Mouse (Mus musculus): ENCODE measurements around the gene Nrcam.
"Not testable (repeated sequence)": the region's sequence is repeated elsewhere in the genome, so short reads cannot be mapped to it uniquely, and the experiment has no call there.

The Nrcam gene

DNA sequence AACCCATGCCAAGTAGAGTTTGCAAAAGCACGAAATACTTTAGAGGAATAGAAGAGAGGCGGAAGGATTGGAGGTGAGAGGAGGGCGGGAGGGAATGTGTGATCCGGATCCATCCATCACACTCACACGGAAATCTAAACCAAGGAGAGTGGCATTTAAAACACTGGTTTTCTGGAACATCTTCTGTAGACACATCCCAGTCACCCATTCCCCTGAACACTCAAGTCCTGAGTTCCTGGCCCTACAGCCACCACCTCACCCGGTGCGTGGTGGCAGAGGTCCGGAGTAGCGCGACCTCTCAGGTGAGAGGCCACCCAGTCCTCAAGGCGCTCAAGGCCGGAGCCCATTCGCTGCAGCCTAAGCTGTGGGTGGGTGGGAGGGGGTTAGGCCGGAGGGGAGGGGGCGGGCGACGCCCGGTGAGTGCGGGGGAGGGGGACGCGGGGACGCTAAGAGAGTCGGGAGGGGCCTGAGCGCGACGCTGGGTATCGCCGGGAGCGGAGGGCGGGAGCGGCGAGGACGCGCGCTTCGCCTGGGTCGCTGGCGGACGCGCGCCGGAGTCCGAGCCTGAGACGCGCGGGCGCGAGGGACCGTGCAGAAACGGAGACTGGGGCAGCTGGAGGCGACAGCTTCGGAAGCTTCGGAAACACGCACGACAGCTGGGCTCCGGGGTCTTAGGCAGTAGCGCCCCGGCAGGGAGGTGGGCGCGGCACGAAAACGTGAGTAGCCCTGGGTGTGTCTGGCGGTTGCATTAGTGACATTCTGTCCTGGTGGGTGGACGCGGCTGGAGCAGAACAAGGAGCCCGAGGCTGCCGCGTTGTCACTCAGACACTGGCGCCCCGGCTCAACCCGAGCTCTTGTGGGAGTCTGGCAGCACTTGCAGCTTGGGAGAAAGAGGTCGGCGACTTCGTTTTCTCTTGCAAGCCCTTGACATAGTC lies at the start of gene Nrcam:
Gene Nrcam, plus strand, starts transcription at position 505 of the 935 bp plus-strand sequence.
- peak; percentile 74 for DNase-seq

DNA sequence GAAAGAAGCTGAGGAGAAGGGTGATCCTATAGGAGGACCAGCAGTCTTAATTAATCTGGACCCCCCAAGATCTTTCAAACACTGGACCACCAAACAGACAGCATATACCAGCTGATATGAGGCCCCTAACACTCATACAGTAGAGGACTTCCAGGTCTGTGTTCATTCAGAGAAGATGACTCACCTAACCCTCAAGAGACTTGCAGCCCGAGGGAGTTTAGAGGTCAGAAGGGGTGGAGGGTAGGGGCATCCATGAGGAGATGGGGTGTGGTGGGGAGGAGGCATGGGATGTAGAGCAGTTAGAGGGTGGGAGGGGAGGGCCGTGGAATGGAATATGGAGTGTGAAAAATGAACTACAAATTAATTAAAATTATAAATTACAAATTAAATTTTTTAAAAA lies 48.5 kb upstream of the Nrcam start:
- not testable (repeated sequence) for DNase-seq

DNA sequence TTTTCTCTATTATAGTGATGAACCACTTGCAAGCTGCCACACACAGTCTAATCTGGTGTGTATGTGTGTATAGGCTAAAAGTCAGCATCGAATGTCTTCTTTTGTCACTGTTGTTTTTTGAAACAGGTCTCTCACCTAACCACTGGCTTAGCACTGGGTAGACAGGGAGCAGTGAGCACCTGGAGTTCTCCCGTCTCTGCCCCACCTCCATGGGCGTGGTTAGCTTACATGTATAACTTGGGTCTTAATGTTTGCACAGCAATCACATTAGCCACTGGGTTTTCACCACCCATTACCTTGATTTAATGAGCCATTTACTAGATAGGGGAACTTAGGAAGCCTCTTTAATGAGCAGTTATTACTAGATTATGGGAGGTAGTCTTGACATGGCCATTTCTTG lies 47.2 kb upstream of the Nrcam start:
- no peak for DNase-seq

DNA sequence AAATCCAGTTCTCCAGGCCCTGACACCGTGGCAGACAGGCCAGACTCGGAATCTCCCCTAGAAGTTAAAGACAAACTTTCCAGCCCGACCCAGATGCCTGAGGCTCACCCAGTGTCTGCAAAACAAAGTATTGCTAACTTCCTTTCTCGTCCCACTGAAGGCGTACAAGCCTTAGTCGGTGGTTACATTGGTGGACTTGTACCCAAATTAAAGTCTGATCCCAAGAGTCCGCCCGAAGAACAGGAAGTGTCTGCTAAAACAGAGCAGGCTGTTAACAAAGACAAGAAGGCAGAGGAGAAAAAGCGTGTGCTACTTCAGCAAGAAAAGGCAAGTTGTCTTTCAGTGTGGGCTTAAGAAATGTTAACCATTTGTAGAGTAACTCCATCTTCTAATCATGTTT lies 45.3 kb upstream of the Nrcam start:
- DNase-seq, result no peak

DNA sequence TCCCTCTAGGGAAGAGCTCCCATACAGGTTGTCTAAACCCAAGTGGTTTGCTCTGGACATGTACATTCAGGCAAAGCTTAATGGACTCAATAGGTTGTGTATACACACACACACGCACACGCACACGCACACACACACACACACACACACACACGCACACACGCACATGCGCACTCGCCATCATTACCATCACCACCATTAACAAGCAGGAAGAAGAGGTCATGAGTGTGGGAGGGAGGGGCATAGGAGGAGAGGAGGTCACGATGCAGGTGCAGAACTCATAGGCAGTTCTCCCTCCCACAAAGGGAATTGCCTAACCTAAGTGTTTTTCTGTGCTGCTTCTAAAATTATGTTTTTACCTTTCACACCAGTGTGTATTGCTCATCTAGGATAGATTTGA lies 41.7 kb upstream of the Nrcam start:
- DNase-seq, result no peak

DNA sequence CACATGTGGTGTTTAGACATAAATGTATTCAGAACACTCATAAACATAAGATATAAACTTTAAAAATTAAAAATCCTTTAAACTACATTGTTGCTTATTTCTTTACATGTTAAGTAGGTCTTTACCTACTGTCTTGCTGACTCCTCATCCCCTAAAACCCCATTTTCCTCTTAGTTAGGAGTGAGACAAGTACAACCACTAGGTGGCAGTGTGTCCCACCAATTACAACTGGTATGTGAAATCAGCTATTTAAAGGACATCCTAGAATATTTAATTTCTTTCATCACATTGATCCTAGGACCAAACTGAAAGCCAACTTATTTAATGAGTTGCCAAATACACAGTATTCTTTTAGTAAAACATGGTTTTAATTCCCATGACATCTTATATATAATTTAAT lies 36.4 kb upstream of the Nrcam start:
- peak; percentile 72 for DNase-seq

DNA sequence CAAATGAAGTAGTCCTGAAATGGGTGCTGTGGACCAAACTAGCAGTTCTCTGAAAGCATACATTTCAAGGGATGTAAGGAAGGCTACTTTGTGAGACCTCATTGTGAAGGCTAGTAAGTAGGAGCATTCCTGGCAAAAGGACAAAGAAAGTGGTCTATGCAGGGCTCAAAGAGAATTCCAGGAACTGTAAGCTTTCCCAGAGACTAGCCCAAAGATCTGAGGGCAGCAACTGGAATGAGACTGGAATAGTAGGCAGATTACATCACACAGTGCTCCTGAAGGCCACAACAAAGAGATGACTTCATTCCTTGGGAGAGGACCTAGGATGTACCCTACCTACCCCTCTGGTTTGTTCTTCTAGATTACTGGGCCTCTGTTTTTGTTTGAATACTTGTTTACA lies 27.9 kb upstream of the Nrcam start:
- no peak for DNase-seq

DNA sequence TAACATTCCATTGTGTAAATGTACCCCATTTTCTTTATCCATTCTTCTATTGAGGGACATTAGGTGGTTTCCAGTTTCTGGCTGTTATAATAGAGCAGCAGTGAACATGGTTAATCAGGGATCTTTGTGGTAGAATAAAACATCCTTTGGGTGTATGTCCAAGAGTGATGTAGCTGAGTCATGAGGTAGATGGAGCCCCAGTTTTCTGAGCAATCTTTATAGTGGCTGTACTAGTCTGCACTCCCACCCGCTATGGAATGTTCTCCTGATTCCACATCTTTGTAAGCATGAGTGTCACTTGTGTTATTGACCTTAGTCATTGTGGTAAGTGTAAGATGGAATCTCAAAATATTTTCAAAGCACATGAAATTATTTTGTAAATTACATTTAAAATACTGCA lies 24.7 kb upstream of the Nrcam start:
- DNase-seq, result no peak

DNA sequence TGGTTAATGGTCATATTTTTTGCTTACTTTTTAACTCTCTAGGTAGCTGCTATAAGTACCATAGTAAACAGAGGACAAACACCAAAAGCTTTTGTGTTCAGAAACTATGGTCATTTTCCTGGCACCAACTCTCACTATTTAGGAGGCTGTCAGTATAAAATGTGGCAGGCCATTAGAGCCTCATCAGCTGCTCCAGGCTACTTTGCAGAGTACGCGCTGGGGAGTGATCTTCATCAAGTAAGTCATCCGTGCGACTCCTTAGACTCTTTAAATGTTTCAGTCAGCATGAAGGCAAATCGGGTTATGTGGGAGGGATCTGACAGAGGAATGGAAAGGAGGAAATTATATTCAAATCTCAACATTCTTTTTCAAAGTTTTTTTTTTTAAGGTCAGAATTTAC lies 23.8 kb upstream of the Nrcam start:
- DNase-seq, result no peak

DNA sequence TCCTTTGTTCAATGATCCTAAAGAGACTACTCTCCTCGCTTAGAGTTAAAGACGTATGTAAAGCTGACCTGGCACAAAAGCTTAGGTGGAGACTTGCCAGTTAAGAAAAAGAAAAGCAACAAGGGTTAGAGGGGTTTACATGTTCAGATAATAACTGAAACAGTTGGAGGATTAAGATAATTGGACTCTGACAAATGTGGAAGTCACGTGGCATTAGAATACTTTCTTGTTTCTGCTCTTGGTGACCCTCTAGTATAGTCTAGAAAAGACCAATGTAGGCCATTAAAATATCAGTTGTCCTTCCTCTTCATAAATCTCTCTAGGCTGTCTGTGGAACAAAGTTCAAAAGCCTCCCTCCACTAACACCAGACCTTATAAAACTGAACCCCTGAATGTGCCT lies 20.5 kb upstream of the Nrcam start:
- DNase-seq, result no peak

DNA sequence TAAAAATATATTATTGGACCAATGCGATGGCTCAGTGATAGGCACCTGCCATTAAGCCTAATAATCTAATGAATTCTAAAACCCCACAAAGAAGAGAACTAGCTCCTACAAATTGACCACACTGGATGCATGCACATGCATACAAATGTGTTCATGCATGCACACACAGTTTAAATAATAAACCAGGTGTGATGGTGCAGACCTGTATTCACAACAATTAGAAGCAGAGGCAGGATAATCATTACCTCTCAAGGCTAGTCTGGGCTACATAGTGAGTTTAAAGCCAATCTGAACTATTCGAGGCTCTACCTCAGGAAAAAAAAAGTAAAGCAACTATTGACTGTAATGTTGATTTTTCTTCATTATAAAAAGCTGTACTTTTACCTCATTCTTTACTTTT lies 13.5 kb upstream of the Nrcam start:
- no peak for DNase-seq

DNA sequence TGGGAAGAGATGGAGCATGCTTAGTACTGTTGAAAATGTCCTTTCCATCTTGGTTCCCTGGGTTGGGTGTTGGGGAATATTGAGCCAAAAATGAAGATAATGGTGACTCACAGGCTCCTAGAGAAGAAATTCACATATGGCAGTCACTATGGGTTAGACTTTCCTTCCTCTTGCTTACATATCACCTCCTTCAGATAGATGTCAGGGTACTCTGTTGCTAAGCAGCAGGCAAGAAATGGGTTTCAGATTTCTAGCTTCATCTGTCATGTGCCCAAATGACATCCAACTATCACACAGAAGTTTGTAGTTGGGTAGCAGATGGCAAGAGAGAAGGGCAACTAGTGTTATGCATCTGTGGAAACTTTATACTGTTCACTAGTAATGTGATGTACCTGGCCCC lies 3.6 kb upstream of the Nrcam start:
- DNase-seq, result no peak

DNA sequence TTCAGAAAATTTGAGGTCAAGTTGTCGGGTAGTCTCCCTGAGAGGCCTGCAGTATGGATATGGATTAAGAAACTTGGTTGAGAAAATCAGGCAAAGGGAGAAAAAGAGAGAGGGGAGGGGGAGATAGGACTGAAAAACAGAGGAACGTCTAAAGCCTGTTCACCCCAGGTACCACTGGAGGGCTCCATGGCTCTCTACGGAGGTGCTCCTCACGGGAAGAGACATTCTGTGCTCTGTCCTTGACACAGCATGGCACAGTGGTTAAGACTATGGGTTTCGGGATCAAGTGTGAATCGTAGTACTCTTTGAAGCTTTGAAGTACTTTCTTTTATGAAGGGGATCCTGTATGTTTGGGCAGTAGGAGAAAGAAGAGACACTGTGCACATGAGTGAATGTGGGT lies 1.2 kb upstream of the Nrcam start:
- DNase-seq, result peak; percentile 38

DNA sequence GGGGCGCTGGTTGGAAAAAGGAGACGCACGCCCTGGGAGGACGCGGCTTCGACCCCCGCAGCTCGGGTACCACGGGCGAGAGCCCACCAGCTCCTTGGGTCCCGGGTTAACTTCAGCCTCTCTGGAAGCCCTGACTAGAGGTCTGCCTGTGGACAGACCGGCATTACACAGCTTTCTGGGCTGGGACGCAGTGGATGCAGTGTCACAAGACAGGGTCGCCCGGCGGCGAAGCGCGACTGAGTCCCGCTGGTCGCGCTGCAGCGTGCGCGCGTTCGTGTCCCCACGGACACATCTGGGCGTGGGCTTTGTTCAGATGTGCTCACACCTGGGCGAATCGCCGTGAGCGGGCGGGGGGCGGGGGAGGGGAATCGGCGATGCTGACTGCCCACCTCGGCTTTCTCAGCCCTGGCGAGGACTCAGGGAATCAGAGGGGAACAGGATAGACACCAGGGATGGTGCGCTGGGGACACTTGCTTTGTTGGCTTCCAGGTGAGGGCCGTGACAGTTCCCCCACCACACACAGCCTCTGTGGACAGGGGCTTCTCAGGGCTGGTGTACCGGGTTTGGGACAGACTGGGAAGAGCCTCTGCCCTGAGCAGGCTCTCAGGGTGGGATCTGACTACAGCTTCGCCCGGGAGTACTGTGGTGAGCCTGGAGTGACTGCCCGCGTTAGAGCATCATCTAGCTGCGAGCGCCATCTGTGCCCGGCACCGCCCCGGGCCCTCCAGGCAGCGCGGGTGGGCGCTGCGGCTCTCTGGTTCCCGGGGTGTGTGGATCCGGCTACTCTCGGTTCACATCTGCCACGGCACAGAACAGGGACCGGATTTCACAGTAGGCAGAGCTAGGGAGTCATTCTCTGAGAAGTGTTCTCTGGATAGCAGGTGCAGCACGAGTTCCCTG lies 881 bp downstream of the Nrcam start:
- peak; percentile 60 for DNase-seq

DNA sequence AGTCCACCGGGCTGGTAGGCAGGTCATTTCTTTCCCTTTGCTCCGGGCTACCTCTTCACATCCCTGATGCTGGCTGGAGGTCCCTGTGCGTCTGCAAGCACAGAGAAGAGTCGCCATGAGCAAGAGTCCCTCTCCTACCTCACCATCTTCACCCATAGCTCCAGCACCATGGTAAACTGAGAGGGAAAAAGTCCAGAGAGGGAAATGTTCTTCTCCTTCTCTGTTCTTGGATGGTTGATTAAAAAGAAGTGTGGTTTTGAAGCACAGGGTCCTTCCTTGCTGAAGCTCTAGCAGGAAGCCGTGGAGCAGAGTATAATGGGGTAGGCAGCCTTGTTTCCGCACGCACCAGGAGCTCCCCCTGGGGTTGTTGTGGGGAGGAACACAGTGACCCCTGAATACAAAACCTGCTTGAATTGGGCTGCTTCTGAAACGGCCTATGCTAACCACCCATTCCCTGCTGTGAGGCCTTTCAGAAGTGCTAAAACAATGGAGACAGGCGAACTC lies 1.6 kb downstream of the Nrcam start:
- DNase-seq, result peak; percentile 26

DNA sequence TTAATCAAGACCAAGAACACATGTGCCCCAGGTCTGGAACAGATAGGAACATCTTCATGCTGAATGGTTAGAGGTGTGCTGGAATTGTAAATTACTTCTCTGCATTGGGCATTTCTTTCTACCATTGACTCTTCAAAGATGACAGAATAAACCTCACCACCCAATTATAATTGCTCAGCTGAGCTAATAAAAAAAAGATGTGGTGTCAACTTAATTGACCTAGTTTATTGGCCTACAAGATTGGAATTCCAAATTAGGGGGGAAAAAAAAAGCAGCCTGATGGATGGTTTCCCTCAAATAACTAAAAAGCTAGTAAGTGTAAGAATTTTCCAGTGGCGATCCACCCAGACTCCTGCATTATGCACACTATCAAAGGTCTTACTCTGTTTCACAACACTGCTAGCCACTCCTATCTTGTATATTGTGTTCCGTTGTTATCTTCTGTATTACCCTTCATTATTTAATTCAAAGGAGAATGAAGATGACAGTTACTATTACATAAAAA lies 8.5 kb downstream of the Nrcam start:
- DNase-seq, result no peak

DNA sequence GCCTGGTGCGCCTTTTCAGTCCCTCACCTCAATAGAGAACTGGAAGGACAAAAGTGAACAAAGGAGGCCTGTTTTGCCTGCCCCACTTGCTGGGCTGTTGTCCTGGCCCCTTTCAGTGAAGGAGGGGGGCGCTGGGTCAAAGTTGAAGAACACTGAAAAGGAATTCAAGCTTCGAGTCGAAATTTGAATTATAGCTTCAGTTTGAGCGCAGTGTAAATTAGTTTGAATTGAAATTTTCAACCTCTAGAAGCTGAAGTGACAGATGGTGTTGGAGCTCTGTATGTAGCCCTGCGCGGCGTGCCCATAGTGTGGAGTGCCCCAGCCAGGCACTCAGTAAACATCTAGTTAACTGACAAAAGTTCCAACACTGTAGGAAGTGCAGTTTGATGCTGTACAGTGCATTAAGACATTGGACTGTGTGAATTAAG lies 9.5 kb downstream of the Nrcam start:
- DNase-seq, result no peak

DNA sequence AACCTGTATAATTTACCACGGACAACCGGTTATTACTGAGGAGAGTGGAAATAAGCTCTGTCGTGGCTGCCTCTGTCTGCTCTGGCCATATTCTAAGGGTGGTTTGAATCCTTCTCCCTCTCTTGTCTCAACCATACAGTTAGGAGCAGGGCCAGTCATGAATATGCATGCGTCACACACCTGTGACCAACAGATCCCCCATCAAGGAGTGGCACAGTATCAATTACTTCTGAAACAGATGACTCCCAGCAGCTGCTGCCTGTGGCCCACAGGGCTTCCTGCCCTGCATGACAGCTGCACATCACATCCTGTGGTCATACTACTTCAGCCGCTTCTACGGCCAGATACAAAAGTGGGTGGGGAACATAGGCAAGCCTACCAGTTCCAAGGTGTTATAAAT lies 15.4 kb downstream of the Nrcam start:
- no peak for DNase-seq

DNA sequence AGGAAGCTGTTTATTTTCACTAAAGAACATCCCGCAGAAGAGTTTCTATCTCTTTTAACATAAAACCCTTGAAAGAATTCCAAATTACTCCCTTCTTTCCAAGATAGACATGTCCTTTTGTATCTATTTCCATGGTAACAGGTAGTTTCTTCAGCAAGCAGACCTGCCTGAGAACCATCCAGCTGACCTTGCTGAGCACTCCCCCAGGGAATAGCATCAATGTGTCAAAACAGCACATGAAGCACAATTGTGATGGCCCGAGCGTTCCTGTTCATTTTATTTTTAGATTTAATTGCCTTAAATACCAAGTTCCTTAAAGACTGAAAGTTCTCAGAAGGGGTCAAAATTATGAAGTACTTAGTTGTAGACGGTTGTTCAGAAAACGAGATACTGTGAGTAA lies 16.6 kb downstream of the Nrcam start:
- DNase-seq, result no peak

DNA sequence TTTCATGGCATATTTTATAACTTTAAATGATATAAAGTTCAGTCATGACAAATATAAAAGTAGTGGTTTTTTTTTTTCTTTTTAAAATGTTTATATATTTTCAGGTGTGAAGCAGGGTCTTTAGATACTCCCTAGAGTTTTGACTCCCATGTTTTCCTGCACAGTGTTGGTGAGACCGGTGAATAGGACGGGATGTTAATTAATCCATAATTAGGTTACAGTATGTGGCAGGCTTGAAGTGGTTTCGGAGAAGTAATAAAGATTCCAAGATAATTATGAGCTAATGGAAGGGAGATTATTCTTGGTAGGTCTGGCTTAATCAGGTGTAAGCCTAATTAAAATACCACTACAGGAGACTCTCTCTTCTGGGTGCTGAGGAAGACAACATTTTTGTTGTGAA lies 17.5 kb downstream of the Nrcam start:
- no peak for DNase-seq

DNA sequence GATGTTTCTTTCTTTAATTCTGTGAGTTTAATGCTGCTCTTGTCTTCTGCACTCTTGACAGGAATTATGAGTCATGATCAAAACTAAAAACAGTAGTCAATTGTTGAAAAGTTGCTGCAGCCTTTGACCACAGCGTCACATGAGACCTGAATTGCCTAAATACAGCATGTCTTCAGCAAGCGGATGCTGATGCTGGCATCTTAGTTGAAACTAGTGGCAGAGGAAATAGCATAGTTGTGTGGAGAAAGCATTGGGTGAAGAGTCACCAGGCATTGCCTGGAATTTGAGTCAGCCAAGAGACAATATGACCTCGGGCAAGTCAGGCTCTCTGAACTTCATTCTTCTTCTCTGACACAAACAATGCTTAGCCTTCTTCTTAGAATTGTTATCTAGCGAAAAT lies 26.4 kb downstream of the Nrcam start:
- no peak for DNase-seq

DNA sequence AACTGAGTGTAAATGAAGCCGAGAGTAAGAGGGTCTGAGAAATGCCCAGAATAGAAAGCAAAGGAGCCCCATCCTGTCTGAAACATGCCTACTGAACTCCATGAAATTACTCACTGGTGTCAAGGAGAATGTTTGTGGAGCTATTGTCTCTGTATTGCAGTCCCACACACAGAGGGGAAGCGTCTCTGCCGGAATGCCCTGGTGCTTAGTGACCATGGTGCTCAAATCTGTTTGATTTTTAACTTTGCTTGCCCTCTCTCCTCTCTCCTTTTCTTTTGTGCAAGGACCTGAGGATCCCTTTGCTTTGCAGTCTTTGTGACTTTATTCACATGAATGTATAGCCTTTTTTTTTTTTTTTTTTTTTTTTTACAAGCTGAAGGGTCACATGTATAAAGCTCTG lies 28.8 kb downstream of the Nrcam start:
- no peak for DNase-seq

DNA sequence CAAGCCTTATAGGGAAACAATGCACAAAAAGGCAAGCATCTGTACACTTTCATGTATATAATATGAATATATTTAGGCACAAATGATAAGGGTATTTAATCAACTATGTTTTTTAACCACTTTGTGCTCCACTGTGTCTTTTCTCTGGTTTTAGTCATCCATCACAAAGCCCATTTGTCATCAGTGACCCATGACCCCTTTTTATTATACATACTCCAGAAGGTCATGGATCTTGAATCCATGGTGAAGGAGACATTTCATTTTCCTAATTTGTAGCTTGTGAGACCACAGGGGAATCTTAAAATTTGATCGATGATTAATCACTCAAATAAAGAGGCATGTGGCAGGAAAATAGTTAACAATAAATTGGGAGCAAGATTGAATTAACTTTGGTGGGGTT lies 29.2 kb downstream of the Nrcam start:
- DNase-seq, result no peak
